Mouse (Mus musculus) C2C12 (cell line): ENCODE results near the gene Polh.

Experiments used
- CEBPB ChIP-seq: IDR thresholded peaks from one replicate; pipeline ENCODE4 v1.6.1; 2011; ENCODE audit warnings: low read depth, mild to moderate bottlenecking, control low read depth, moderate library complexity
- CTCF ChIP-seq: IDR thresholded peaks from one replicate; pipeline ENCODE4 v1.5.1; 2011; ENCODE audit not compliant: control insufficient read depth, insufficient read depth, insufficient read length
- FOSL1 ChIP-seq: IDR thresholded peaks from one replicate; pipeline ENCODE4 v1.8.0; 2011; ENCODE audit warnings: mild to moderate bottlenecking, low read length; ENCODE audit not compliant: poor library complexity, insufficient read depth, severe bottlenecking
- MYOG ChIP-seq: IDR thresholded peaks from one replicate; pipeline ENCODE4 v1.6.1; 2011; ENCODE audit not compliant: control insufficient read depth, insufficient read length; ENCODE audit errors: extremely low read depth

DNA sequence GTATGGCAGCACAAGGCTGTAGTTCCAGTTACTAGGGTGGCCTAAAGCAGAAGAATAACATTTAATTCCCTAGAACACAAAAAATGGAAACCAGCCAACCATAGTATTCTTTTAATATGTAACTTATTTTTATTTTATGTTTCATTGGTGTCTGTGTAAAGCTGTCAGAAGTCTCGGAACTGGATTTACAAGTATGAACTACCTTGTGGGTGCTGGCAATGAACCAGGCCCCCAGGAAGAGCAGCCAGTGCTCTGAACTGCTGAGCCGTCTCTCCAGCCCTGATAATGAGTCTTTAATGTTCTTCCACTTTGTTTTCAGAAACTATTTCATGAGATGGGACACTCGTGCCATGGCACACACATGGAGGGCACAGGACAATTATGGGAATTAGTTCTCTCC lies 8.1 kb upstream of the Polh start:
- no peak for TF ChIP-seq MYOG
- TF ChIP-seq CTCF: no peak
- no peak for TF ChIP-seq CEBPB
- TF ChIP-seq FOSL1: no peak
